Mouse (Mus musculus): ENCODE results near the gene Psmc2.

The Psmc2 gene

DNA sequence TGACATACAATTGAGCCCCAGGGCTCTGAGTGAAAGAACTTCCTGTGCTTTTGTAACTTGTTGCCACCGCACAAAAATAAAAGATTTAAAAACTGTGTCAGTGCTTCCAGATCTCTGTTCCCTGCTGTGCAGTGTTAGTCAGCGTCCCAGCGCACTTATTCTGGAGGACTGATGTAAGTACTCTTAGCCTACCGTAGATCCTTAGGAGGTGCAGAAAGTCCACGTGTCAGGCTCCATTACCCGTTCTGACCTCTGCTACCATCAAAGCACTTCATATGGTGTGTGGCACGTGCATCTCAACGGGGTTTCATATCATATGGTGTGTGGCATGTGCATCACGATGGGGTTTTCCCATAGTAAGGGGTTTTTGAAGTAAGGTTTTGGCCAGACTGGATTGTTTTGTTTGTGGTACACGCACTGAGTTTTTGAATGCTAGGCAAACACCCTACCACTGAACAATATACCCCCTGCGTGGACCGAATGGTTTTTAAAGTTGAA lies 18.7 kb downstream of the Psmc2 start:
- no peak for DNase-seq (ENCODE audit: low spot score in 2 of 2)

GRCm38 (mm10) chr5:21804837-21805236 lies 19.8 kb downstream of the Psmc2 start:
- no peak for DNase-seq (ENCODE audit: low spot score in 2 of 2)

GRCm38 (mm10) chr5:21810924-21811323 lies 25.8 kb downstream of the Psmc2 start:
- DNase-seq (ENCODE audit: low spot score in 2 of 2), result no peak

DNA sequence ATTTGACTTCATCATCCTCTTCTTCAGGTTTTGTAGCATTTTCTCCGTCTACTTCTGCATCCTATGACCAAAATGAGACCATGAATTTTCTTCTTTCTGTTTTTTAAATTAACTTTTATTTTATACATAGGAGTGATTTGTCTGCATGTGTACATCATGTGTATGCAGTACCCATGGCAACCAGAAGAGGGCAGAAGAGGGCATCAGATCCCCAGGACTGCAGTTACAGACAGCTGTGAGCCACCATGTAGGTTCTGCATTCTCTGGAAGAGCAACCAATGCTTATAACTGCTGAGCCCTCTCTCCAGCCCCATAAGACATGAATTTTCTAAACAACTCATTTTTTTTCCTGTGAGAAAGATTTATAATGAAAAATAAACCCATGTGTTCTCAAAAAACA lies 28.9 kb downstream of the Psmc2 start:
- no peak for DNase-seq (ENCODE audit: low spot score in 2 of 2)

GRCm38 (mm10) chr5:21826370-21826769 lies 41.3 kb downstream of the Psmc2 start:
- no peak for DNase-seq (ENCODE audit: low spot score in 2 of 2)

GRCm38 (mm10) chr5:21827643-21828042 lies 42.6 kb downstream of the Psmc2 start:
- DNase-seq (ENCODE audit: low spot score in 2 of 2), result no peak

DNA sequence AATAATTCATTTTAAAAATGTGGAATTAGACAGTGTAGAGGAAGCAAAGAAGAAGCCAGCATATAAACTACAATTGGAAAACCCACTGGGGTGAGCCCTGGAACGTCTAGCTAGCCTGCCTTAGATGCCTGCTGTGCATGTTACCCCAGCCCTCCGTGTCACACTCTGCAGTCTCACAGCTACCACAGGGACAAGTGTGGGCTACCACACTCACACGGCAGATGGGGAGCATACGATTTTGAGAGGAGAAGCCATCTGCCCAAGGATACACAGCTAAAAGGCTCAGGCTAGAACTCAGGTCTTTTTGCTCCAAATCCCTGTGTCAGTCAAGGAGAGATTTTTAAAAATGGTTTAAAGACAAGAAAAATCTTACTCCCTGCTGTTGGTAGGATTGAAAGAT lies 43.8 kb downstream of the Psmc2 start:
- DNase-seq (ENCODE audit: low spot score in 2 of 2), result no peak

DNA sequence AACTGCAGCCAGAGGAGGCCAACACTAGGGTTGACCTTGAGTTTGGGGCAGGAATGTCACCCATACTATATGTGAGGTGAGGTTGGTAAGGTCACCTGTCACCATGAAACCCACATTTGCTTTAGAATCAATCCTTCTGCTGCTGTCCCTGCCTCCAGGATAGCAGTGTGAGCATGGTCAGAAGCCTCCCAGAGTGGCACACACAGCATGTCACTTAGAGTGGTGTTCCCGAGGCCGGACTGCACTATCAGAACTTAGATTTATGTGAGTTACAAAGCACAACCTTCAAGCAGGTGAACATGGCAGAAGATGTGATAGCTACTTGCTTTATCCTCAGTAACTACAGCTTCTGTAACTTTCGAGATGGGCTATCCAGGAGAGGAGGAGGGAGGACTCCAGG lies 46.7 kb downstream of the Psmc2 start:
- DNase-seq (ENCODE audit: low spot score in 2 of 2), result no peak

DNA sequence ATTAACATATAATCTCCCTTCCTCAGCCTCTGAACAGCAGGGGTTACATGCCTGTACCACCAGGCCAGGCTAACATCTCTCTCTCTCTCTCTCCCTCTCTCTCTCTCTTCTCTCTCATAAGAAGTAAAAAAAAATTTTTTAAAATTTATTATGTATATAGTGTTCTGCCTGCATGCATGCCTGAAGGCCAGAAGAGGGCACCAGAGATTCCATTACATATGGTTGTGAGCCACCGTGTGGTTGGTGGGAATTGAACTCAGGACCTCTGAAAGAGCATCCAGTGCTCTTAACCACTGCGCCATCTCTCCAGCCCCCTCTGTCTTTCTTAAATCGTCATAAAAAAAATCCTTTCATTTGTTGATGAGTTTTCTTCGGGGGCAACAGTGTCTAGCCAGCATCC lies 59.6 kb downstream of the Psmc2 start:
- no peak for DNase-seq (ENCODE audit: low spot score in 2 of 2)

DNA sequence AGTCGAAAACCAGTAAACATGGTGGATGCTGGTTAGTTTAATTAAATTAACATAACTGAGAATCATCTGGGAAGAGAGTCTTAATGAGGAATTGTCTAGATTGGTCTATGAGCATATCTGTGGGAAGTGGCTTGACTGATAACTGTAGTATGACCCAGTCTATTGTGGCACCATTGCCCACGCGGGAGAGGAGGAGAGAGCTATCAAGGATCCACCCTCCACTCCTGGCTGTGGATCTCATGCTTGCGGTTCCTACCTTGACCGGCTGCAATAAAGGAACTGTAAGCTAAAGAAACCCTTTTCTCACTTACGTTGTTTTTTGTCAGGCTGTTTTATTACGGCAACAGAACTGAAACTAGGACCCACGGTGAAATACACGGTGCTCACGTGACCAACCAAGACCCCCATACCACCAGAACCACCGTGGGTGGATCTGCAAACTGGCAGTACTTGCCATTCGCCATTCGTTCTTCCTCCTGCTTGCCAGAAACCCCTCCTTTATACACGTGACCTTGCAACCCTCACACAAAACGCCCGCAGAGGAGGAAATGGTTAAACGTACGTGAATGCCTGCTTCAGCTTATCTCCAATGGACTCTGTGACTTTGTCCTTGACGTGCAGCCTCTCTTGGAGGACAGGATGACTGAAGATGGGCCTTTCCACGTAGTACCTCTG lies 61.7 kb downstream of the Psmc2 start:
- DNase-seq (ENCODE audit: low spot score in 2 of 2), result no peak

DNA sequence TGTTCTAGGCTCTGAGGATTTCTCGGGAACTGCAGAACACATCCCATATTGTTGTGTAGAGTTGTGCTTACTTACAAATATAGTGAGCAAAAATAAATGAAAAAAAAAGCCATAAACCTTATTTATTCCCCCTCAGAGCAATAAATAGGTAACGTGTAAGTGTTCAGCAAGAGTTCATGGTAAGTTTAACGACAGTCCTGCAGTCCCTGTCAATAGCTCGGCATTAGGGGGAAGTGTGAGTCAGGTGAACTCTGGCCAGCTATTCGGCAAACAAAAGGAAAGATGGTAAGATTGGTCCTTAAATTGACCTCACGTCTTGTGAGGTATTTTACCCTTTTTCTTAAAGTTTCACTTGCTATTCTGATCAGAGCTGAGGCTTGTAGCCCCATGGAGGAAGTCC lies 62.4 kb downstream of the Psmc2 start:
- no peak for DNase-seq (ENCODE audit: low spot score in 2 of 2)

DNA sequence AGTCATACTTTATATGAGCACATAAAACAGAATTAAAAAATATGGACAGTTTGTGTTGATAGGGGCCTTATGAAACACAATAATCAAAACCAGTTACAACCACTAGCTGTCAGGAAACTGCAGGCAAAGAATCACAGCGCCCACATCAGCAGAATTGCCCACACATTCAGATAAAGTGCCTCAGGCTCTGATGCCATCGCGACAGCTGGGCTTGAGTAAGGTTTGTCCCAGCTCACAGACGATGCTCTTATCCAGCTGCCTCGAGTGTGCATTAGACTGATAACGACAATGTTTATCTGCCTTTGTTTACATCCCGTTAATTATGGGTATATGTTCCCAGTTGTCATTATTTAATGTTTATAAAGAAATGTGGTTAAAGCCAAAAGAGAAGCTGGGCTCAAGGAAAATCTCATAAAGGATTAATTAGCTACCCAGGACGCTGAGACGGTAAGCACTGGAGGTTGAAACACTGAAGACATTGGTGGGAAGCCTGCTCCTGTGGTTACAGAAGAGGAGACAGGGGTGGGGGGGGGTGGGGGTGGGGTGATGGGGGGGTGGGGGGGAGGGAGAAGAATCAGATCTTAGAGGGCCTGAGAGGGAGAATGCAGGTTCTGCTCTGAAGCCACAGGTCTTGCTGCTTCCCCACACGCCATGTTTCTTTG lies 66.7 kb downstream of the Psmc2 start:
- DNase-seq (ENCODE audit: low spot score in 2 of 2), result no peak
